Mouse (Mus musculus) G1E (cell line): ENCODE results near the gene Vwc2l.

Source experiments
- CTCF ChIP-seq: IDR thresholded peaks from 2 replicates; pipeline ENCODE4 v1.5.1; 2012; ENCODE audit warnings: low read depth, low read length, inconsistent platforms, mixed read lengths
- GATA1 ChIP-seq: IDR thresholded peaks from 2 replicates; pipeline ENCODE4 v1.6.1; 2012; ENCODE audit warnings: borderline replicate concordance, low read length, inconsistent platforms, mixed read lengths
- GATA2 ChIP-seq: IDR thresholded peaks from 2 replicates; pipeline ENCODE4 v1.6.1; 2012; ENCODE audit warnings: low read depth, low read length, inconsistent platforms, borderline replicate concordance
- POLR2AphosphoS5 ChIP-seq: IDR thresholded peaks from 2 replicates; pipeline ENCODE4 v1.6.1; 2012; ENCODE audit warnings: low read depth, low read length, inconsistent platforms; ENCODE audit not compliant: insufficient replicate concordance
- TAL1 ChIP-seq: conservative IDR thresholded peaks from 2 replicates; pipeline ENCODE4 v1.6.1; 2012; ENCODE audit warnings: low read depth, low read length, inconsistent platforms, mixed read lengths

- TF ChIP-seq GATA1 (no peak), CTCF (no peak), POLR2AphosphoS5 (no peak), GATA2 (no peak), TAL1 (no peak)
Measured at GRCm38 (mm10) chr1:70913071-70913470, 187.6 kb downstream of the Vwc2l start.
